Mouse (Mus musculus) embryonic stem cell, embryonic (primary cell): ENCODE results near the gene Pkdcc.

ENCODE experiments used
- CTCF ChIA-PET, 4 experiments: fragments of 300-600 bp in 2 of 4; fragments of 350-600 bp in 2 of 4; sonication (Branson Sonifier 250); formaldehyde crosslinking; loops; one replicate each; lab custom pipeline; 2022; ENCODE audit warnings: inconsistent platforms in 2 of 4; lab: Charles Lee
- POLR2A ChIA-PET, 4 experiments: fragments of 300-600 bp in 2 of 4; fragments of 350-600 bp in 2 of 4; sonication (Branson Sonifier 250); formaldehyde crosslinking; loops; one replicate each; lab custom pipeline; 2022; ENCODE audit warnings: antibody characterized with exemption in 4 of 4, inconsistent platforms in 1 of 4; lab: Charles Lee

Gene Pkdcc

DNA sequence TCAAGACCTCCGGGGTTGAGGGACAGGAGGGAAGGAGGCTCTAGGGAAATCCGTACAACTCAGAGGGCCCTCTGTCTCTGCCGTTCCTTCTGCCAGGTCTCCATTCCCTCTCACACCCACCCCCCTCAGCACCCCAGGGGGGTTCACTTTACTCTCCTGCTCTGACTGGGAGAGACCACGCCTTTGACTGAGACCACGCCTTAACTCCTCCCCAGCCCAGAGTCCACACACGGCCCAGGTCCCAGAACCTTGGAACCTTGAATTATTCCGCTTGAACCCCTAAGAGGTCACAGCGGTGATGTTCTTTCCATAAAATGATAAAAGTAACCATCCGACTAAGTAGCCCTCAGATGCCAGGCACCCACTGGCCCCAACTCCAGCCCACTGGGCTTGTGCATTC, 58.5 kb downstream of the Pkdcc start:
- POLR2A ChIA-PET = interaction anchor here in 1 of 4 experiments (1.5 kb wide), 1 partner anchor 8 kb away, joined by 4 read pairs; no protein-coding TSS in a partner anchor
- CTCF ChIA-PET = no interaction called here

GRCm38 (mm10) chr17:83274101-83274500, 59.0 kb downstream of the Pkdcc start:
- ChIA-PET CTCF (interaction anchor here in 1 of 4 experiments (0.7 kb wide), 1 partner anchor 50 kb away, joined by 18 read pairs; no protein-coding TSS in a partner anchor), POLR2A (interaction anchor here in 3 of 4 experiments (0.6 to 1.5 kb wide), 4 partner anchors 9 to 85 kb away, joined by 3 to 6 read pairs (median 4); no protein-coding TSS in a partner anchor)
